Mouse (Mus musculus) olfactory bulb, adult 2 months (tissue): ENCODE measurements around the gene Clrn2. TPM values are rescaled to one million over a fixed set of nuclear protein-coding genes. Genes with fewer than 3 reads are reported as not detected.
A peak's percentile ranks its signal among the peaks of the same experiment; 100 is the strongest.
"Not testable (repeated sequence)": the region's sequence is repeated elsewhere in the genome, so short reads cannot be mapped to it uniquely, and the experiment has no call there.

Experiments used
- H3K27ac ChIP-seq: fragments of 200-500 bp; 2 replicates; pipeline ENCODE4 v1.5.1; 2012; ENCODE audit warnings: low read depth, low read length; ENCODE audit not compliant: insufficient read depth
- H3K4me1 ChIP-seq: fragments of 200-500 bp; 2 replicates; pipeline ENCODE4 v1.6.1; 2012; ENCODE audit warnings: low read length; ENCODE audit not compliant: control insufficient read depth, insufficient read depth
- H3K4me3 ChIP-seq: fragments of 200-500 bp; 2 replicates; pipeline ENCODE4 v1.5.1; 2012; ENCODE audit warnings: mild to moderate bottlenecking, low read depth, low read length, moderate library complexity; ENCODE audit not compliant: insufficient read depth
- CTCF ChIP-seq: fragments of 200-500 bp; IDR thresholded peaks from 2 replicates; pipeline ENCODE4 v1.5.1; 2012; ENCODE audit warnings: low read depth, mild to moderate bottlenecking, low read length, moderate library complexity; ENCODE audit not compliant: insufficient read depth
- POLR2A ChIP-seq: fragments of 200-500 bp; IDR thresholded peaks from 2 replicates; pipeline ENCODE4 v1.6.1; 2012; ENCODE audit warnings: mild to moderate bottlenecking, low read depth, low read length, moderate library complexity; ENCODE audit not compliant: insufficient read depth
- WGBS: fragments of 180-500 bp; shearing (Covaris S2); methylation state at CpG from one replicate; pipeline ENCODE4 v1.1.7; 2018; 5-methylcytosine and 5-hydroxymethylcytosine counted together
- polyA plus RNA-seq: library from polyadenylated mRNA; stranded (reverse); fragments of >200 nt; gene quantifications from 2 replicates; pipeline ENCODE4 v1.2.4, GENCODE M21; 2012; ENCODE audit warnings: low replicate concordance; ENCODE audit not compliant: missing spikeins, insufficient read depth, insufficient read length

The Clrn2 gene
- not detected in 2 replicates for polyA plus RNA-seq

DNA sequence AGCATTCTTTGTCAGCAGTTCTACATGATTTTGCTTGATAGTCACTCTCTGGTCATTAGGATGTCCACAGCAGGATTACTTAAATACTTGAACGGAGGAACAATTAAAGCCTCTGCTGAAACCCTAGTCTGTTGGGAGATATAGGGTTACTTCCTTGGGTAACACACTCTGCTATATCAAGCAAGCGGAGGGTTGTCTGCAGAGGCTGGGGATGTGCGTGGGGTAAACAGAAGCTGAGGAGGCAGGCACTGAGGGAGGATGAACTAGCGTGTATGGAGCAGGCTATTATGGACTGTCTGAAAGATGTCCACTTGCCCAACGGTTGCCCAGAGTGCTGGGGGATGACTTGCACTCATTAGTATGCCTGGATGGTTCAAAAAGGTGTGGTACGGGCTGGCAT, at the start of gene Clrn2:
Clrn2 (plus strand) TSS at position 301 of the 400 bp plus-strand sequence.
- Histone ChIP-seq H3K4me1 (peaks cover 10% of the 10 kb centered on the region; the same call in 1 of the 2 replicates), H3K4me3 (no peak within 1 kb of the TSS), H3K27ac (no peak within 1 kb of the TSS)
- TF ChIP-seq POLR2A (no peak), CTCF (no peak)
- WGBS: 60% methylated on average over 6 of the region's 6 CpGs

DNA sequence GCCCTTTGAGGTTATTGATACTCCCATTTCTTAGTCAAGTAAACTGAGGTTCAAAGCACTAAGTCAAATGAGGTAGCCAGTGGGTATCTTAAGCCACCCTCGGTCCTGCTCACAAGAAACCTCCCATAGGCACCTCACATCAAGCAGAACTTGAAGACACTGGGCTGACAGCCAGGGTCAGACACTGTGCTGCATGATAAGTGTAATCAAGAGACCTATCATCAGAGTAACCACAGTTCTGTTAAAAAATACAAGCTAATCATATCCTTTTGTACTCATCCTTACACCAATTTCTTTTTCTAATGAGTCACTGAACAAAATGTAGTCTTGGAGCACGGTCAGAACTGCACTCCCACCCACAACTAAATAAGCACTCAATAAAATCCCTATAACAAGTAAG, 47.4 kb upstream of the Clrn2 start:
- H3K4me3 ChIP-seq: no peak overlapping the region
- 41% methylated on average over 2 of the region's 2 CpGs for WGBS
- no peak overlapping the region for H3K27ac ChIP-seq
- no peaks in the 10 kb centered on the region for H3K4me1 ChIP-seq
- no peak for TF ChIP-seq CTCF
- no peak for TF ChIP-seq POLR2A

DNA sequence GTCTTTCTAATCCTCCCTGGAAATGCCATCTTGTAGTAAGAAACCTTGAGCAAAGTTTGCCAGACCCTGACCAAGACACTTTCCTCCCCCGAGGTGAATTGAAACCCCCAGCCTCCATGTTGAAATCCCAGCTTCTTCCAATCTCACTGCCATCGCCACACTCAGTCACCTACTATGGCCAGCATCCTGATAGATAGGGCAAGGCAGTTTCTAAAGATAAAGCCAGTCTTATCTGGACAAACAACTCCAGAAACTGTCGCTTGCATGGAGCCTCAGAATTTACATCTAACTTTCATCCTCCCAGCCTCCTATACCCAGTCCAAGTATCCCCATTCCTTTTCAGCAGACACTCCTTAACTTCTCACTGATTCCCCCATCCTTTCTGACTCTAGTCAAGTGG, 37.1 kb upstream of the Clrn2 start:
- TF ChIP-seq POLR2A (no peak), CTCF (no peak)
- 90% methylated on average over 3 of the region's 3 CpGs for WGBS
- Histone ChIP-seq H3K4me3 (no peak overlapping the region), H3K4me1 (no peaks in the 10 kb centered on the region), H3K27ac (no peak overlapping the region)

DNA sequence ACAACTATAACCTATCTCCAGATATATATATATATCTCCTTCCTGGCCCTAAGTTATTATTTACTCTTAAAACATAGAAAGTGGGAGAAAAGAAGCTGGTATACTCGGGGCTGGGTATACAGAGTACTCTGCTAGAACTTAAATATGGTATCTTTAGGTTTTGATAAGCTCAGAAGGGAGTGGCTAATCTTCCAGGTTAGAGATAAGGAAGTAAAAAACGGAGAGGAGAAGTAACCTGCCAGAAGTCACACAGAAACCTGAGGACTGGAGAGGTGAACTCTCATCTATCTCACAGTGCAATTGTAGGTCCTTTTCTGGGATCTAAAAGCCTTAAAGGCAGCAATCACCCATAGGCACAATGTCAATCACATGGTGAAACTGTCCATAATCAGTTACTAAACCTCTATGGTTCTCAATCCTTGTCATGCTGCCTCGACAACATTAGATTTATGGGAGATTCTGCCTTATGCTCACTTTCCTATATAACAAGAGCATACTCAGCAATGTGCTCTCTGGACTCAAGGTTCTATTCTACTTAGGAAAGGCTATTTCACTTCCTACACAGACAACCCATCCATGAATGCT, 35.6 kb upstream of the Clrn2 start:
- TF ChIP-seq POLR2A (no peak), CTCF (no peak)
- H3K4me3 ChIP-seq: no peak overlapping the region
- H3K4me1 ChIP-seq: no peaks in the 10 kb centered on the region
- WGBS: 85% methylated on average over 3 of the region's 3 CpGs
- H3K27ac ChIP-seq: no peak overlapping the region

DNA sequence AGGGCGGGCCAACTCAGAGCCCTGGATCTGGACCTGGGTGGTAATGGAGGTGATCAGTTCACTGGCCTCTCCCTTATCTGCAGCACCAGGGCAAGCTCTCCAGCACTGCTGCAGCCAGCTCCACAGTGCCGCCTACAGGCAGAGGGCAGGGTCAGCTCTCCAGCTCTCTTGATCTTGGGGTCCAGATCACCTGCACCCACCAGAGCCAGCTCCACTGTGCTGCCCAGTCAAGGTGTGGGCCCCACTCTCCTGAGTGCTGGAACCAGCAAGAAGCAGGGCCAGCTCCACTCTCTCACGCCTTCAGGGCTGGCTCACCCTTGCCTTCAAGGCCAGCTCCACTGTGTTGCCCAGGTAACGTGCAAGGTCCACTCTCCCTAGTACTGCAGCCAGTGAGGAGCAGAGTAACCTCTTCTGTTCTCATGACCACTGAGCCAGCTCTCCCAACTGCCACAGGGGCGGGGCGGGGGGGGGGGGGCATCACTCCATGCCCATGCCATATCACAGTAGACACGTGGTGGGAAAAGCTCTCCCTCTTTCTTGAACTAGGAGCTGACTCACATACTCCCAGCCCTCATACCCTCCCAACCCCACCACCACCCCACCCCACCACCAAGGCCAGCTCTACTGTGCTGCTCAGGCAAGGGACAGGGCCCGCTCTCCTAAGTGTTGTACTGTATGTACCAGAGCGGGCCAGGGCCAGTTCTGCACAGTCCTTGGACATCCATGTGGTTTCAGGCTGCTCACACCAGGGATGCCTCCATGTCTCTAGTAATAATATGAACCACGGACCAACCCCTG, 33.5 kb upstream of the Clrn2 start:
- WGBS: 81% methylated on average over 10 of the region's 10 CpGs
- Histone ChIP-seq H3K4me1 (no peaks in the 10 kb centered on the region), H3K27ac (no peak overlapping the region), H3K4me3 (no peak overlapping the region)
- TF ChIP-seq POLR2A (no peak), CTCF (no peak)

DNA sequence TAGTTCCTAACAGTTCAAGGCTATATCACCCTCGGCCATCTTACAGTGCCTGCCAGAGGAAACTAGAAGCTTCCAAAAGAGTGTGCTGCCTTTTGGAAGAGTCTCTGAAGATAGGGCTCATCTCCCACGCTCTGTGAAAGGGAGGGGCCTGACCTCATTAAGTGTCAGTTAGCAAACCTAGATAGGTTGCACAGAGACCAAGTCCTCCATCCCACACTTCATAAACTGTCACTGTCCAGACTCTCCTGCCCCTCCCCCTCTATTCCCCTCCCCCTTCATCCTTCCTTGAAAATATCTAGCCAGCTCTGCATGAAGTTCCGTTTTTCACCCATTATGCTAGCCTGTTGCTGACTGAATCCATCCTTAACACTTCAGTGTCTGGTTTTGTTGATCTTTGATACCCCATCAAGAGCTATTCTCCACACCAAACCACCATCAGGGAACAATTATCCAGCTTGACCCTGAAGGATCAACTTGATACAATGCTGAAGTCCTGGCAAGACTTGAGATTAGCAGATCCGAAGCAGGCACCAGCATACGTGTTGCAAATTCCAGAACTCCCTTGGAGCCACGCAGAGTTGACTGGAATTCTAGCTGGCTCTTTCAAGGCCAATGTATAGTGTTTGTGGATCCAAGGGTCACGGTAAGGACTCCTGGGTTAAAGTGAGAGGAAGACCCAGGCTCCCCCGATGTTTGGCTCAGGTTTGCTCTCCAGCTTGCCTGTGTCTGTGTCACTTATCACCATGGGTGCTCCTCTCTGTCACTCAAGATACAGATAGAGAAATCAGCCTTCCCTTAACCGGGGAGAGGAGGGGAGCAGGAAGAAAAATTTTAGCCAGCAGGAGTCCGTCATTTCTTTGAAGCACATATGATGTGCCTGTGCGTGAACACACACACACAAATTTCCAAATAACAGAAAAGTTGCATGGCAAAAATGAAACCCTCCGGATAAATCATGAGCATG, 31.4 kb upstream of the Clrn2 start:
- Histone ChIP-seq H3K27ac (no peak overlapping the region), H3K4me3 (no peak overlapping the region), H3K4me1 (no peaks in the 10 kb centered on the region)
- TF ChIP-seq CTCF: no peak
- no peak for TF ChIP-seq POLR2A
- 83% methylated on average over 12 of the region's 12 CpGs for WGBS

DNA sequence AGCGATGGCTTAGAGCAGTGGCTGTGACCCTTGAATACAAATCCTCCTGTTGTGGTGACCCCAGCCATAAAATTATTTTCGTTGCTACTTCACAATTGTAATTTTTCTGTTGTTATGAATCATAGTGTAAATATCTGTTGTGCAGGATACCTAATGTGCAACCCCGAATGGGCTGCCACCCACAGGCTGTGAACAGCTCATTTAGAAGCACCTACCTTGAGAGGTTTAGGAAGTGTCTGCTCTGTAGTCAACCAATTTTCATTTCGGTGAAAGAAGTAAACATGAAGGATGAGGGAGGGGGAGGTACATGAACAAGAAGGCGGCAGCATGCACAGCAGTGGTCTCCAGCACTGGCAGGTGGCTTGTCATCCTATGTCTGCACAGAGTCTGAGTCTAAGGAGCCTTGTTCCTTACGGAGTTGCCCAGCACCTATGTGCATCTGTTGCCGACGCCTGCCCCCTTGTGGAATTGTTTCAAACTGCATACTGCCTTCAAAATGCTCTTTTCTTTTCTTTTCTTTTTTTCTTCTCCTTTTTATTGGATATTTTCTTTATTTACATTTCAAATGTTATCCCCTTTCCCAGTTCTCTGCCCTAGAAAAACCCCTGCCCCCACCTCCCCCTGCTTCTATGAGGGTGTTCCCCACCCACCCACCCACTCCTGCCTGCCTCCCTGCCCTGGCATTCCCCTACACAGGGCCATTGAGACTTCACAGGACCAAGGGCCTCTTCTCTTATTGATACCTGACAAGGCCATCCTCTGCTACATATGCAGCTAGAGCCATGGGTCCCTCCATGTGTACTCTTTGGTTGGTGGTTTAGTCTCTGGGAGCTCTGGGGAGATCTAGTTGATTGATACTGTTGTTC, 29.3 kb upstream of the Clrn2 start:
- 37% methylated on average over 8 of the region's 8 CpGs for WGBS
- TF ChIP-seq POLR2A (no peak), CTCF (peak; percentile 34; the same call in 1 of the 2 replicates)
- Histone ChIP-seq H3K4me3 (no peak overlapping the region), H3K4me1 (no peaks in the 10 kb centered on the region), H3K27ac (no peak overlapping the region)

DNA sequence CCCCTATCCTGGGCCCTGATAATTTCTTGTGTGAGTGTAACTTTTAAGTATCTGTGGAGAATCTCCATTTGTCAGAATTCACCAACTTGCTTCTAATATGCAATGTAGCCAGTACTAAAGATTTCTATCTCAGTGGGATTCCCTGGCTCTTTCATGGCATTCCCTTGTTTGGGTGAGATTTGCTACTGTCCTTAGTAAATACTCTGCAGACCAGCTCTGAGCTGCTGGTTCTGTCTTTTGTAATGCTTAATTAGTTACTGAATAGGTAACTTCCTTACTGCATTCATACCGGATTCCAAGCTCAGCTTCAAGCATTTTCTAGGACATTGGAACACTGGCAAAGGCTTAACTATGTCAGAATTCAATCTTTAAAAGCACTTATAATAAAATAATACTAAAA, 27.8 kb upstream of the Clrn2 start:
- not testable (repeated sequence) for H3K4me3 ChIP-seq, H3K4me1 ChIP-seq, H3K27ac ChIP-seq
- WGBS: 48% methylated on average over 1 of the region's 1 CpGs
